Mouse (Mus musculus) megakaryocyte, adult 5-6 weeks (primary cell): Measurements from ENCODE around the gene Pcbp3. TPM values are rescaled to one million over a fixed set of nuclear protein-coding genes. Genes with fewer than 3 reads are reported as not detected.

Experiments
- ATAC-seq: 2 replicates; pipeline ENCODE4 v1.8.0; 2016; ENCODE audit warnings: mild to moderate bottlenecking, inconsistent platforms; ENCODE audit not compliant: poor library complexity, severe bottlenecking
- total RNA-seq, 2 experiments: library from RNA; stranded (forward) in 1 of 2; stranded (reverse) in 1 of 2; fragments of 153-499, 151-499 nt in 1 of 2; fragments of 221-1000, 200-1000 nt in 1 of 2; gene quantifications; 2 replicates each; pipeline versions ENCODE4 v1.2.3 to v1.2.4; 2015 to 2017

The Pcbp3 gene
- total RNA-seq, 2 experiments from 2014 or later = 4.4 to 6.2 TPM

- ATAC-seq = no peak
These were observed 102.1 kb downstream of the Pcbp3 start for GRCm38 (mm10) chr10:76859355-76860127.

- ATAC-seq = no peak
These were observed 103.8 kb downstream of the Pcbp3 start for GRCm38 (mm10) chr10:76857879-76858278.

GRCm38 (mm10) chr10:76846480-76846879, 115.2 kb downstream of the Pcbp3 start:
- ATAC-seq = no peak

GRCm38 (mm10) chr10:76844901-76845300, 116.8 kb downstream of the Pcbp3 start:
- no peak for ATAC-seq

- ATAC-seq = no peak
These were observed 117.3 kb downstream of the Pcbp3 start for GRCm38 (mm10) chr10:76844365-76844764.

- no peak for ATAC-seq
These were observed 119.6 kb downstream of the Pcbp3 start for GRCm38 (mm10) chr10:76842087-76842486.

GRCm38 (mm10) chr10:76841220-76841619, 120.5 kb downstream of the Pcbp3 start:
- no peak for ATAC-seq

GRCm38 (mm10) chr10:76840566-76840965, 121.1 kb downstream of the Pcbp3 start:
- ATAC-seq = no peak

GRCm38 (mm10) chr10:76835497-76836357, 126.0 kb downstream of the Pcbp3 start:
- ATAC-seq = peak; percentile 82

- ATAC-seq = no peak
These were observed 128.8 kb downstream of the Pcbp3 start for GRCm38 (mm10) chr10:76832841-76833240.

GRCm38 (mm10) chr10:76831915-76832314, 129.8 kb downstream of the Pcbp3 start:
- no peak for ATAC-seq

GRCm38 (mm10) chr10:76831151-76831550, 130.5 kb downstream of the Pcbp3 start:
- ATAC-seq = no peak

GRCm38 (mm10) chr10:76828936-76829335, 132.8 kb downstream of the Pcbp3 start:
- ATAC-seq = no peak

- ATAC-seq = no peak
These were observed 139.0 kb downstream of the Pcbp3 start for GRCm38 (mm10) chr10:76822698-76823097.

GRCm38 (mm10) chr10:76819321-76819720, 142.4 kb downstream of the Pcbp3 start:
- no peak for ATAC-seq

- no peak for ATAC-seq
These were observed 143.3 kb downstream of the Pcbp3 start for GRCm38 (mm10) chr10:76818337-76818736.

GRCm38 (mm10) chr10:76816930-76817329, 144.8 kb downstream of the Pcbp3 start:
- ATAC-seq = no peak

GRCm38 (mm10) chr10:76816436-76816835, 145.3 kb downstream of the Pcbp3 start:
- no peak for ATAC-seq

- no peak for ATAC-seq
These were observed 146.2 kb downstream of the Pcbp3 start for GRCm38 (mm10) chr10:76815481-76815880.

GRCm38 (mm10) chr10:76814811-76815210, 146.9 kb downstream of the Pcbp3 start:
- ATAC-seq = no peak

- ATAC-seq = no peak
These were observed 151.6 kb downstream of the Pcbp3 start for GRCm38 (mm10) chr10:76809916-76810660.
